Mouse (Mus musculus) spleen, postnatal 10 days (tissue): ENCODE data around the gene Slc6a12.
A peak's percentile ranks its signal among the peaks of the same experiment; 100 is the strongest.

ENCODE experiments used
- DNase-seq, 2 experiments: peaks; one replicate each; pipeline ENCODE4 v3.0.0; 2021 to 2022; ENCODE audit warnings: low spot score in 2 of 2

Gene Slc6a12

GRCm38 (mm10) chr6:121343026-121343770, at the start of gene Slc6a12:
TSS of gene Slc6a12 (plus strand) at chr6:121343076.
- peak in 1 of 2 experiments; percentile 27 for DNase-seq

DNA sequence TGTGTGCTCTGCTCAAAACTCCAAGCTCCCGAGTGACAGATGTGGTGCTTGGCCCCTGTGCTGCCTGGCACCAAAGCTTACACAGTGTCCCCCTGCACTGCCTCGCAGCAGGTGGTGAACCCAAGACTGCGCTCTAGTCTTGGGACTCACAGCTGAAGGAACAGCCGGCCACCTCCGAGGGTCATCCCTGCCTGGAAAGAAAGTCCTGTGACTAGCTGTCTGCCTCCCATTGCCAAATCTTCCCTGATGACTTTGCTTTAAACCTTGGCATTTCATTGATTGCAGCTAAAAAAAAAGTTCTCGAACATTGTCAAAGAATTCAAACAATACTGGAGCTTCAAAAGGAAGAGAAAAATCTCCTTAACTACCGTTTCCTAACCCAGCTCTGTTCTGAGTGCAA, 43.6 kb upstream of the Slc6a12 start:
- DNase-seq = no peak

DNA sequence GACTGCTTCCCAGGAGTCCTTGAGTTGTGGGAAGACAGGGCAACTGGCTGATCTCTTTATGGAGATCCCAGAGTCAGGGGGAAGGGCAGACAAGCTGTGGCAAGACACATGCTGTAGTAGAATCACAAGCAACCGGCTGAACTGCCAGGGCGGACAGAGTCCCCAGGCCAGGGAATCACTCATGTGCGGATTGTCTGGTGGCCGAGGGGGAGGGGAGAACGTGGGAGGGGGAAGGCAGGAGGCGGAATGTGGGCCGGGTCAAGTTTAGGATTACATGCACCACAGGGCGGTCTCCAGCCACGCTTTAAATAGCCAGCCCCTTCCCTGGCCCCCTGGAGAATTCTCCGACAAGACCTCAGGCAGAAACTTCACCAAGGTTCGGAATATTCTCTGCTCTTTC, 42.9 kb upstream of the Slc6a12 start, which contains the start of gene Slc6a13:
Gene Slc6a13, plus strand, starts transcription at position 274 of the 400 bp plus-strand sequence.
- DNase-seq = no peak

DNA sequence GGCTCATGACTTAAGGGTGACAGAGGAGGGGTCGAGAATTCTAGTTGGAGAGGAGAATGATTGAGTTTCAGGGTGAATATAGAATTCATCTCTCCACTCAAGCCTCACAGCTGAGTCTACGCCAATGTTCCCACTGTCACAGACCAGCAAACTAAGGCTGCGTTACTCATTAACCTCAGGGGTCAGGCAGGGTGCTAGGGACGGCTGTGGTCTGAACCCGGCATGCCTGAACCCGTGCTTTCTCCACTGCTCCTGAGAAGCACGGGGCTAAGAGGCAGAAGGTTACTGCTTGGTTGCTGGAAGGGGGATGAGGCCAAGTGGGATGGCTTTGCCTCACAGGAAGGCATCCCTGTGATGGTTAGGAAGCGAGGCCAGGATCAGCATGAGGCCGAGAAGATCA, 42.4 kb upstream of the Slc6a12 start:
- no peak for DNase-seq

DNA sequence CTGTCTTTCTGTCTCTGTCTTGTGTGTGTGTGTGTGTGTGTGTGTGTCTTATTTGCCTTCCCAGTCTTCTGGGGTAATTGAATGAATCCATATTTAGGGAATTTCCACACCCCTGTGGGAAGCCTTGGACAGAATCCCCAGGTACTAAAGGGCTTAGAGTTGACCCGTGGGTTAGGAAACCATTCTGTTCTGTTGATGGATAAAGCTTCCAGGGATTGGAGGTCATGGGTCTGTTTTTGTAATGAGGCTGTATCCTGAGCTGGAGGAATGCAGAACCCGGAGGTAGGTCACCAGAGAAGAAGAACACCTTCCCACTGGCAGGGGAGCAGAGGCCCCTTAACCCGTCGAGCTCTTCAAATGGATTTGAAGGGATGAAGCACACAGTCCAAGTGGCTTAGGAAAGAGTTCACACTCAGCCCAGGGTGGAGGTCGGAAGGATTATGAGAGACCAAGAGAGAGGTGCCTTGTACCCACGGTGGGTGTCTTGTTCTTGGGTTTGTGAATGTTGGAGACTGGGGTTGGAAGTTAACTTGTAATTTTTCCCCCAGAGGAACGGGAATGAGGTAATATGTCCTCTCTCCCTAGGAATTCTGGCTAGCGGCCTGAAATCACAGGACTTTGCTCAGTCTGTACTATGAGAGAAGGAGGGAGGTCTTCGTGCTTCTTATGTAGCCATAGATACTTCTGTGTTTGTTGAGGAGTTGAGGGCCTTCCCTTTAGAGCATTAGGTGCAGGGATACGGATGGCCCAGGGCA, 39.2 kb upstream of the Slc6a12 start:
- no peak for DNase-seq

DNA sequence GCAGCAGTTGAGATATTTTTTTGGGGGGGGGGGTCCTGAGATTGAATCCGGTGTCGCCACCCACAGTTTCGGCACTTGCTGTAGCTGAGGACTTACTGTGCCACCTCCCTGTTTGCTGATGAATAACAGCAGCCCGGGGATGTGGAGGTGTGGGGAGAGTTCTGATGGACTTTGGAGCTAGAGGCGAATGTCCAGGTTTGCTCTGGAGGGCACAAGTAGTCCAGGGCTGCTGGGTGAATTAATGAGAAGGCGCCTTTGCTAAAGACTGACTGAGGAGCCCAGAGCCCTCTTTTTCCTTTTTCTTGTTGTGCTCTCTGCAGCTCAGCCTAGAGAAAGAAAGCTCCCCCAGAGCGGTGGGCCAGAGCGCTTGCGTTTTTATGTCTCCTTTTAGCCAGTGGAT, 38.2 kb upstream of the Slc6a12 start:
- no peak for DNase-seq

DNA sequence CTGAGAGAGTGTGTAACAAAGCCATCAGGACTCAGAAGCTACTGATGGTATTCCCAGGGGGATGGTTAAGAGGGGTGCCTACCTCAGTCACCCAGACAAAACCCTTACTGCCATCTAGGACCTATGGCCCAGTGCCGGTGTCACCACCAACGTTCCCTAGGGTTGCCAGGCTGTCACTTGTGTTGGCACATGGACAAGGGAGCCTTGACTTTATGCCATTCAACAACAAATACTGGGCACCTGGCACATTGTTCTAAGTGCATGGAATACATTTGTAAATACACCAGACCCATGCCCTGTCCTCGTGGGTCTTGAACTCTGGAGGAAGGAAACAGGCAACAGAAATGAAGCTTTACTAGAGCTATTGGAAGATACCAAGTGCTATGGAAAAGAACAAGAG, 37.3 kb upstream of the Slc6a12 start:
- no peak for DNase-seq

- no peak for DNase-seq
These were observed 31.9 kb upstream of the Slc6a12 start for GRCm38 (mm10) chr6:121310984-121311383.

DNA sequence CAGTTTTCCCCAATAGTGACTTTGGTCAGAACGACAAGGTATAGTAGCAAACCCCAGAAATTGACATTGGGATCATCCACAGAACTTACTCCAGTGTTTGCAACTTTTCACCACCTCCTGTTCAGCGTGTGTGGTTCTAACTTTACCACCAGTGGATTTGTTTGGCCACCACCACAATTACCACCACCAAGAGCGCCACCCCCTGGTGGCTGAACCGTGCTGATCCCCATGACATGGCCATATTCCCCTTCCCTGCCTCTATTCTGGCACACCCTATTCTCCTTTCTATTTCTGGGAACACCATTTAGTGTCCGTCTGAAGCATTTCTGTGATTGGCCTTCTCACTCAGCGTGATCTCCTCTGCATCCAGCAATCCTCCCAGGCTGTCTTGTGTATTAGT, 23.8 kb upstream of the Slc6a12 start:
- peak in 1 of 2 experiments; percentile 32 for DNase-seq

GRCm38 (mm10) chr6:121322381-121323110, 20.3 kb upstream of the Slc6a12 start:
- no peak for DNase-seq

- DNase-seq = no peak
These were observed 17.6 kb upstream of the Slc6a12 start for GRCm38 (mm10) chr6:121325298-121325697.

DNA sequence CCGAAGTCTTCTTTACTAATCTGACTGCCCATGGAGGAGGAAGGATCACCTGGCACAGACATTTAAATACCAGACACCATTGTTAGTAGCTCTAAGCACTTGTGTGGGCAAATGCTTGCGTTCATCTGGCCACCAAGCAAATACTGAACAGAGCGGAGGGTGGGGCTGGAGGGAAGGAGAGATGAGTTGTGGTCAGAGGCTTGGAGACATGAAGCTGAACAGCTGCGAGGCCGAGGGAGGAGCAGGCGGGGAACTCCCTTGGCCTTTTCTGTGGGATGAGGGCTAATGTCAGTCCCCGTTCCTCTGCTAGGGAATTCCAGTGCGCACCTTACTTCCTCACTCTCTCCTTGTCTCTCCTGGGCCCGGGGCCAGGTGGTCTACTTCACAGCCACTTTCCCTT, 17.1 kb upstream of the Slc6a12 start:
- DNase-seq = no peak

GRCm38 (mm10) chr6:121326486-121327069, 16.3 kb upstream of the Slc6a12 start:
- DNase-seq = no peak

- no peak for DNase-seq
These were observed 14.4 kb upstream of the Slc6a12 start for GRCm38 (mm10) chr6:121328417-121328884.

DNA sequence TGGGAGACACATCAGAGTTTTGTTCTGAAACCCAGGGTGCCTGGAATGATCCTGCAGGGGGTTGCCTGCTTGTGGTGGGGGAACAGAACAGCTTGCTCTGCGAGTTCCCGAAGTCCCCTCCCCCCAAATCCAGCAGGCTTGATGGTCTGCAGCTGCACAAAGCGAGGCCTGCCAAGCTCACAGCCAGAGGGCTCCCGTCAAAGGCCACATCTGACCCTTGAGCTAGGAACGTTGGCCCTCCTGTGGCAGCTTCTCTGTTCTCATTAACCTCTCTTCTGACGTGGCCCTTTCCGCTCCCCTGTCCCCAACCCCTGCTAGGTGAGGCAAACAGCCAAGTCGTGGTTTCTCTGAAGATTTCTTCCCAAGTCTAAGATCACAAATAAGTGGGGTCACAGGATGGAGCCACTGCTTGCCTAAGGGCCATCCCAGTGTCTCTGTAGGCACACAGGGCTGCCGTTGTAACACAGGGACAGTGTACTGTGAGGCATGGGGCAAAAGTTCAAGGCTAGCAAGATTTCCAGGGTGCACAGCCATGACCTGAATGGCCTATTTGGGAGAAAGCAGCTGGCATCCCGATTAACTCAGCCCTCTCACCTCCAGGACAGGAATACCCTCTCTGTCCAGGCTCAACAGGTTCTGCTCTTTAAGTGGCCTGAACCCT, 12.9 kb upstream of the Slc6a12 start:
- no peak for DNase-seq

- DNase-seq = peak in 1 of 2 experiments; percentile 23
These were observed 7.0 kb upstream of the Slc6a12 start for GRCm38 (mm10) chr6:121335841-121336240.

- DNase-seq = peak; percentile 57 to 85
These were observed 6.3 kb upstream of the Slc6a12 start for GRCm38 (mm10) chr6:121336558-121336957.

DNA sequence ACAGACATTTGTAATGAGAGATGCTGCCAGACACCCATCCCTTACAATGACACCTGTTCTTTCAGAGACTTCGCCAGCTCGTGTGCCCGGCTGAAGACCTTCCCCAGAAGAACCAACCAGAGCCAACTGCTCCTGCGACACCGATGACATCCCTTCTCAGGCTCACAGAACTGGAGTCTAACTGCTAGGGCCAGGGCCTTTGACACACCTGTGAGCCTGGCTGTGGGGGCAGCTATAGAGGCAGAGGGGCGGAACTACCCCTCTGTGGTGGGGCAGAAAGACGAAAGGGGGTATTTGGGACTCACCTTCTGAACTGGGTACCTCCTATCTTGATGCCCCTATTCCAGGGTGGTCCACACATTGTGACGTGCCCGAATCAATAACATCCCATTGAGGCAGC, 5.6 kb upstream of the Slc6a12 start:
- peak in 1 of 2 experiments; percentile 23 for DNase-seq

DNA sequence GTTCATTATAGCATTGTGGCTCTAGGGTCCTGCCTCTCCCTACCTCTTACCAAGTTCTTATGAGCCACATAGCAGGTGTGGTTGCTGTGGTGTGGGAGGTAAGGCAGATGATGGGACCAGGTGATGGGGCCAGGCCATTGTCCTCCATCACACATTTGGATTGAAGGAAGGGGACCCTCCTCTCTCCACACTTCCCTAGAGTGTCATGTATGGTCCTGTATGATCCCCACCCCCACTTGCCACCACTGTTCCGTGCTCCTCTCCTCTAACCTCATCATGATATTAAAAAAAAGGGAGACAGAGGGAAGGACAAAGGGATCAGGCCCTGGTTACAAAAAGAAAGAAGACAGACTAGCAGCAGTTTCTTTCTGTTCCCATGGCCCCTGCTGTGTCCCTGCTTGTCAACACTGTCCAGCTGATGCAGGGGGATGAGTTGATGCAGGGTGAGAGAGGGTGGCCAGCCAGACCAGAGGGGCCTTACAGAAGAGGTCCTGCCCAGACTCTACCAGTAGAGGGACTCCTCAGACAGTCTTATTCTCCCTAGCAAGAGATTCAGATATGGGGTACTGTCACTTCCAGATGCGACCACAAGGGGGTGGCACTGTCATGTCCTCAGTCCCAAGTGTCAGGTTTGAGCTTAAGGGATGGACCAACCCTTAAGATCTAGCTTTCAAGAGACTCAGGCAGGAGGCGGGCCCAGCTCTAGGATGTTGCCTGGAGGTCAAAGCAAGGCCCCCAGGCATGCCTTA, 4.9 kb upstream of the Slc6a12 start:
- peak; percentile 58 to 86 for DNase-seq

- DNase-seq = no peak
These were observed 4.4 kb upstream of the Slc6a12 start for GRCm38 (mm10) chr6:121338519-121338896.

DNA sequence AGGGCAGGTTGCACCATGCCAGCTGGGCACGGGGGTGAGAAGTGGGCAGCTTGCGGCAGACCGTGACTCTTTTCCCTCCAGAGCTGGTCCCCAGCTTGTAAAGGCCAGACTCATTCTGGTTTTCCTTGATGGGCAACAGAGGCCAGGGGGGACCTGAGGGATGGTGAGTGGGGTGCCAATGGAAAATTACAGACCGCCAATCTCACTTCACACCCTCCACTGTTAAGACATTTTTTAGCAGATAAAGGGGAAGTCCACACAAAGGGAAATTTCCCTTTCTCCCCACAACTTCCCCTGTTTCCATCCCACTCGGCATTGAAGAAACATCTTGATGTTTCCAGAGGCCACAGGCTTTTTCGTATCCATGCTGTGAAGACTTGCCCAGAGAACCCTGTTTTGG, 1.2 kb upstream of the Slc6a12 start:
- DNase-seq = no peak
